Mouse (Mus musculus) midbrain, embryonic 15.5 days (tissue): ENCODE data around the gene Nek1. TPM values are rescaled to one million over a fixed set of nuclear protein-coding genes. Genes with fewer than 3 reads are reported as not detected.

Experiments
- ATAC-seq: fragments of 200-750 bp; cut with Nextera tagmentation; replicated peaks from 2 replicates; pipeline ENCODE4 v1.8.0; 2017; ENCODE audit warnings: moderate TSS enrichment
- H3K27ac ChIP-seq: fragments of 300-500 bp; sonication (generic); 2 replicates; pipeline ENCODE4 v1.5.1; 2015; ENCODE audit warnings: mild to moderate bottlenecking, inconsistent platforms
- H3K27me3 ChIP-seq: fragments of 300-500 bp; sonication (generic); replicated peaks from 2 replicates; pipeline ENCODE4 v1.6.1; 2015; ENCODE audit warnings: inconsistent platforms
- H3K36me3 ChIP-seq: fragments of 300-500 bp; sonication (generic); replicated peaks from 2 replicates; pipeline ENCODE4 v1.6.1; 2015; ENCODE audit warnings: inconsistent platforms
- H3K4me1 ChIP-seq: fragments of 300-500 bp; sonication (generic); 2 replicates; pipeline ENCODE4 v1.6.1; 2015; ENCODE audit warnings: inconsistent platforms
- H3K4me2 ChIP-seq: fragments of 300-500 bp; sonication (generic); 2 replicates; pipeline ENCODE4 v1.6.1; 2015; ENCODE audit warnings: inconsistent platforms, mild to moderate bottlenecking, moderate library complexity
- H3K4me3 ChIP-seq: fragments of 300-500 bp; sonication (generic); 2 replicates; pipeline ENCODE4 v1.5.1; 2015; ENCODE audit warnings: mild to moderate bottlenecking, inconsistent platforms
- H3K9ac ChIP-seq: fragments of 300-500 bp; sonication (generic); 2 replicates; pipeline ENCODE4 v1.6.1; 2015; ENCODE audit warnings: mild to moderate bottlenecking, inconsistent platforms
- H3K9me3 ChIP-seq: fragments of 300-500 bp; sonication (generic); 2 replicates; pipeline ENCODE4 v1.6.1; 2016; ENCODE audit warnings: inconsistent platforms
- WGBS: fragments of 180-500 bp; shearing (Covaris S2); methylation state at CpG from one replicate; pipeline ENCODE4 v1.1.7; 2015; ENCODE audit warnings: mixed read lengths; 5-methylcytosine and 5-hydroxymethylcytosine counted together
- polyA plus RNA-seq: library from polyadenylated mRNA; unstranded; fragments of >200 nt; fragmentation: Nextera tagmentation; extraction: Ambion mirVana; gene quantifications from 2 replicates; pipeline ENCODE4 v1.2.1, GENCODE M21; 2015

The Nek1 gene
- polyA plus RNA-seq, 1 experiment from 2014 or later, result 27.8 TPM

- Histone ChIP-seq H3K36me3 (no peaks in the 10 kb centered on the region; the same call in 1 of the 2 replicates), H3K27me3 (no peaks in the 10 kb centered on the region), H3K27ac (no peak overlapping the region), H3K9ac (no peak overlapping the region), H3K4me2 (no peak overlapping the region), H3K4me1 (no peaks in the 10 kb centered on the region), H3K9me3 (no peaks in the 10 kb centered on the region), H3K4me3 (no peak overlapping the region)
- no peak for ATAC-seq
- WGBS, result 56% methylated on average over 2 of the region's 2 CpGs
Observed at GRCm38 (mm10) chr8:61127299-61127861, 134.4 kb downstream of the Nek1 start.

GRCm38 (mm10) chr8:61132561-61133134 lies 139.7 kb downstream of the Nek1 start:
- no peaks in the 10 kb centered on the region for H3K4me1 ChIP-seq
- H3K4me3 ChIP-seq, result no peak overlapping the region
- H3K4me2 ChIP-seq, result no peak overlapping the region
- H3K9ac ChIP-seq, result no peak overlapping the region
- H3K27ac ChIP-seq, result no peak overlapping the region
- H3K36me3 ChIP-seq, result no peaks in the 10 kb centered on the region
- no peaks in the 10 kb centered on the region for H3K27me3 ChIP-seq
- WGBS, result 90% methylated on average over 4 of the region's 4 CpGs
- no peak for ATAC-seq
- H3K9me3 ChIP-seq, result no peaks in the 10 kb centered on the region

GRCm38 (mm10) chr8:61141869-61142268 lies 148.9 kb downstream of the Nek1 start:
- H3K4me2 ChIP-seq, result no peak overlapping the region
- H3K27me3 ChIP-seq, result no peaks in the 10 kb centered on the region
- no peaks in the 10 kb centered on the region for H3K4me1 ChIP-seq
- 42% methylated on average over 6 of the region's 6 CpGs for WGBS
- no peaks in the 10 kb centered on the region for H3K36me3 ChIP-seq
- H3K9me3 ChIP-seq, result no peaks in the 10 kb centered on the region
- no peak overlapping the region for H3K9ac ChIP-seq
- ATAC-seq, result no peak
- no peak overlapping the region for H3K27ac ChIP-seq
- H3K4me3 ChIP-seq, result no peak overlapping the region

- 42% methylated on average over 3 of the region's 3 CpGs for WGBS
- H3K27me3 ChIP-seq, result no peaks in the 10 kb centered on the region
- ATAC-seq, result no peak
Observed at GRCm38 (mm10) chr8:61142302-61142701, 149.3 kb downstream of the Nek1 start.

GRCm38 (mm10) chr8:61142845-61143244 lies 149.8 kb downstream of the Nek1 start:
- no peak overlapping the region for H3K4me3 ChIP-seq
- H3K27ac ChIP-seq, result no peak overlapping the region
- ATAC-seq, result no peak
- no peaks in the 10 kb centered on the region for H3K4me1 ChIP-seq
- H3K36me3 ChIP-seq, result no peaks in the 10 kb centered on the region
- H3K27me3 ChIP-seq, result no peaks in the 10 kb centered on the region
- no peaks in the 10 kb centered on the region for H3K9me3 ChIP-seq
- no peak overlapping the region for H3K9ac ChIP-seq
- H3K4me2 ChIP-seq, result no peak overlapping the region

More at GRCm38 (mm10) chr8:61142302-61142701, 149.3 kb downstream of the Nek1 start:
- Histone ChIP-seq H3K9ac (no peak overlapping the region), H3K9me3 (no peaks in the 10 kb centered on the region), H3K4me1 (no peaks in the 10 kb centered on the region), H3K4me3 (no peak overlapping the region), H3K36me3 (no peaks in the 10 kb centered on the region), H3K27ac (no peak overlapping the region), H3K4me2 (no peak overlapping the region)

GRCm38 (mm10) chr8:61148728-61149127 lies 155.7 kb downstream of the Nek1 start:
- Histone ChIP-seq H3K9me3 (no peaks in the 10 kb centered on the region), H3K9ac (no peak overlapping the region), H3K36me3 (no peaks in the 10 kb centered on the region), H3K27me3 (no peaks in the 10 kb centered on the region), H3K4me2 (no peak overlapping the region), H3K4me1 (no peaks in the 10 kb centered on the region), H3K4me3 (no peak overlapping the region), H3K27ac (no peak overlapping the region)
- no peak for ATAC-seq
- WGBS, result 49% methylated on average over 5 of the region's 5 CpGs

GRCm38 (mm10) chr8:61150596-61150995 lies 157.6 kb downstream of the Nek1 start:
- no peaks in the 10 kb centered on the region for H3K4me1 ChIP-seq
- H3K27ac ChIP-seq, result no peak overlapping the region
- no peak for ATAC-seq
- H3K4me2 ChIP-seq, result no peak overlapping the region
- H3K4me3 ChIP-seq, result no peak overlapping the region
- H3K9ac ChIP-seq, result no peak overlapping the region
- H3K36me3 ChIP-seq, result no peaks in the 10 kb centered on the region
- H3K9me3 ChIP-seq, result no peaks in the 10 kb centered on the region
- WGBS, result 77% methylated on average over 4 of the region's 4 CpGs
- no peaks in the 10 kb centered on the region for H3K27me3 ChIP-seq

GRCm38 (mm10) chr8:61156406-61156805 lies 163.4 kb downstream of the Nek1 start:
- WGBS, result 50% methylated on average over 1 of the region's 1 CpGs
- no peaks in the 10 kb centered on the region for H3K4me1 ChIP-seq
- H3K9ac ChIP-seq, result no peak overlapping the region
- H3K36me3 ChIP-seq, result no peaks in the 10 kb centered on the region
- no peak overlapping the region for H3K4me3 ChIP-seq
- no peak for ATAC-seq
- H3K27me3 ChIP-seq, result no peaks in the 10 kb centered on the region
- no peak overlapping the region for H3K4me2 ChIP-seq
- H3K9me3 ChIP-seq, result no peaks in the 10 kb centered on the region
- no peak overlapping the region for H3K27ac ChIP-seq

- Histone ChIP-seq H3K4me3 (no peak overlapping the region), H3K36me3 (no peaks in the 10 kb centered on the region), H3K9me3 (no peaks in the 10 kb centered on the region), H3K4me2 (no peak overlapping the region), H3K4me1 (no peaks in the 10 kb centered on the region), H3K27ac (no peak overlapping the region), H3K27me3 (no peaks in the 10 kb centered on the region), H3K9ac (no peak overlapping the region)
- 89% methylated on average over 3 of the region's 3 CpGs for WGBS
- no peak for ATAC-seq
Observed at GRCm38 (mm10) chr8:61158540-61158939, 165.5 kb downstream of the Nek1 start.

- Histone ChIP-seq H3K9me3 (no peaks in the 10 kb centered on the region), H3K4me3 (no peak overlapping the region), H3K4me2 (no peak overlapping the region), H3K27me3 (no peaks in the 10 kb centered on the region), H3K9ac (no peak overlapping the region), H3K27ac (no peak overlapping the region), H3K4me1 (no peaks in the 10 kb centered on the region), H3K36me3 (no peaks in the 10 kb centered on the region)
- no peak for ATAC-seq
- WGBS, result 85% methylated on average over 6 of the region's 6 CpGs
Observed at GRCm38 (mm10) chr8:61161461-61162185, 168.6 kb downstream of the Nek1 start.

GRCm38 (mm10) chr8:61162186-61162566 lies 169.2 kb downstream of the Nek1 start:
- Histone ChIP-seq H3K27me3 (no peaks in the 10 kb centered on the region), H3K9me3 (no peaks in the 10 kb centered on the region), H3K27ac (no peak overlapping the region), H3K4me2 (no peak overlapping the region), H3K36me3 (no peaks in the 10 kb centered on the region), H3K9ac (no peak overlapping the region), H3K4me1 (no peaks in the 10 kb centered on the region), H3K4me3 (no peak overlapping the region)
- 63% methylated on average over 1 of the region's 1 CpGs for WGBS
- ATAC-seq, result no peak

GRCm38 (mm10) chr8:61171546-61171945 lies 178.6 kb downstream of the Nek1 start:
- peaks cover 5% of the 10 kb centered on the region; the same call in 1 of the 2 replicates for H3K4me1 ChIP-seq
- no peaks in the 10 kb centered on the region for H3K36me3 ChIP-seq
- no peak overlapping the region for H3K9ac ChIP-seq
- no peaks in the 10 kb centered on the region for H3K27me3 ChIP-seq
- H3K27ac ChIP-seq, result no peak overlapping the region
- H3K9me3 ChIP-seq, result no peaks in the 10 kb centered on the region
- no peak for ATAC-seq
- H3K4me3 ChIP-seq, result no peak overlapping the region
- 88% methylated on average over 3 of the region's 3 CpGs for WGBS
- no peak overlapping the region for H3K4me2 ChIP-seq
